Mouse (Mus musculus) gastrocnemius, postnatal 4 days (tissue): ENCODE results near the gene Draxin. TPM values are rescaled to one million over a fixed set of nuclear protein-coding genes. Genes with fewer than 3 reads are reported as not detected.

Experiments
- DNase-seq, 2 experiments: peaks; one replicate each; pipeline ENCODE4 v3.0.0; 2021 to 2022; ENCODE audit warnings: low spot score in 2 of 2, mixed read lengths in 2 of 2
- total RNA-seq, 2 experiments: library from RNA; stranded (reverse); gene quantifications; 2 replicates each; pipeline ENCODE4 v1.2.3; 2021

Gene Draxin
- total RNA-seq, 2 experiments from 2014 or later: 0.39 to 0.44 TPM

DNA sequence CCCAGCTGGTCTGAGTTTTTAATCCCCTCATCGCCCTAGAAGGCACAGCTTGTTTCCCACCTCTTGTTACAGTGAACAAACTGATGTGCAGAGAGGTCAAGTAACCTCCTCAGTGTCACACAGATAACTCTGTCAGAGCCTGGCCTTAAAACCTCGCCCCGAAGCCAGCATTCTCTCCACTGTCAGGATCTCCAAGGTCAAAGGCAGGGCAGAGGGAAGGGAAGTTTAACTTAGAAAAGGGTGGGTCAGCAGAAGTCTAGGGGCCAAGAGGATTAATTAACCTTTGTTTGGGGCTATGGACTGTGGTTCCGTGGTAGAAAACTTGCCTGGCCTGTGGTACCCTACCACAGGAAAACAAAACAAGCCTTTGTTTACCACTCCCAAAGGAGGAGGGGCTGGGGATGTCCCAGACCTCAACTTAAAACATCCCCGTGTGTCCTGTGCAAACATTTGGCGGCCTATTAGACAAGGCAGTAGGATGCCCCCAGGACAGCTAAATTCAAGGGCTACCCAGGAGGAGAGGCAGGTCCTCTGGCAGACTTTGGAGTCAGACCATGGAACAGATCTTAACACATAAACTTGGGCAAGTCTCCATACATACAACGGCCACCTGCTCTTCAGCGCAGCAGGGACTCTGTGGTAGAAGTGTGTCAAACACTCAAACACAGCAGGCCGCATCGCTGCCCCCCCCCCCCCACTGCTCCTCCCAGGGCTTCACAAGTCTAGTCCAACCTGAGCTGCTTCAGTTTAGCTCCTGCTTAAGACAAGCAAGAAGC lies 45.2 kb downstream of the Draxin start:
- no peak for DNase-seq

DNA sequence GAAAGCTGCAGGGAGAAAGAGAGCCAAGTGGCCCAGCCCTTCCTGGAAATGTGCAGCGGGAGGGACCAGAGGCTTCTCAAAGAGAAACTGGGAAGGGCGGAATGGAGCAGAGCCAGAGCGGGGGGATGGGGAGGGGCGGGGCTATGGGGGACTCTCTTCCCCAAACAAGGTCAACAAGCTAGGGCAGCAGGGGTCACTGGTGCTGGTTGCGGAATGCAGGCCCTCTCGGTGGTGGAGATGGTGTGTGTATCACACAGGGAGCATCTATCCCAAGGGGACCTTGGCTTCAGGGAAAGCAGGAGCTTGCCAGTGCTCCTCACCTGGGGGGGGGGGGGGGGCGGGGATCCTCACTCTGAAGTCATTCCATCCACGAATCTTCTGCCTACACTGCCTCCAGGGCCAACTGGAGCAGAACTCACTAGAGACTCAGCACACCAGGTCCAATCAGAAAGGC lies 46.2 kb downstream of the Draxin start:
- peak in 1 of 2 experiments; percentile 62 for DNase-seq

DNA sequence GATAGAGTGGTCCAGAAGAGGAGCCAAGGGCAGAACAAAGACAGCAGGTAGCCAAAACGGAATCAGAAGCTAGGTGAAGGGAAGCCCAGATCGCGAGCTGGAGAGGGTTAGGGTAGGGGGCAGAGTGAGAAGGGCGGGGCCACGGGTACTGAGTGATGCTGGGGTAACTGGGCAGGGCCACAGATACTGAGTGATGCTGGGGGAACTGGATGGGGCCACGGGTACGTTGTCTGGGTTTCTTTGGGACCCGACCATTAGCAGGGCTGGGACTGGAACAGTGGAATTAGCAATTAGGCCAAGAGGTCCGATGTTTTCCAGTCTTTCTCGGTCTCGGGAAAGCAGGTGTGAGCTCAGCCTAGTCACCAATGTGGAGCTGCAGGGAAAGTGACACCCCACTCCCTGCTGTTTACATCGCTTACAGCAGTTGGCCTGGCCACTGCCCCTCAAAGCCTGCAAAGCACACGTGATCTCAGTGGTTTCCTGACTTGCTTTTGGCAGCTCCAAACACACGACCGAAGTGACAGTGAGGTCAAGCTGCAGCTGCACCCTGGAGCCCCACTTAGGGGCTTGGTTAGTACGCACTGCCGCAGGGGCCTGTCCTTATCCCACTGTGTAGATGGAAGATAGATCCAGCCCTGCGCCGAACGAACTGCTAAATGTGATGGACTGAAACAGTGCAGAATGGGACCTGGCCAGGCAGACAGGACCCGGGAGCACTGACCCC lies 47.2 kb downstream of the Draxin start:
- DNase-seq: peak in 1 of 2 experiments; percentile 47

DNA sequence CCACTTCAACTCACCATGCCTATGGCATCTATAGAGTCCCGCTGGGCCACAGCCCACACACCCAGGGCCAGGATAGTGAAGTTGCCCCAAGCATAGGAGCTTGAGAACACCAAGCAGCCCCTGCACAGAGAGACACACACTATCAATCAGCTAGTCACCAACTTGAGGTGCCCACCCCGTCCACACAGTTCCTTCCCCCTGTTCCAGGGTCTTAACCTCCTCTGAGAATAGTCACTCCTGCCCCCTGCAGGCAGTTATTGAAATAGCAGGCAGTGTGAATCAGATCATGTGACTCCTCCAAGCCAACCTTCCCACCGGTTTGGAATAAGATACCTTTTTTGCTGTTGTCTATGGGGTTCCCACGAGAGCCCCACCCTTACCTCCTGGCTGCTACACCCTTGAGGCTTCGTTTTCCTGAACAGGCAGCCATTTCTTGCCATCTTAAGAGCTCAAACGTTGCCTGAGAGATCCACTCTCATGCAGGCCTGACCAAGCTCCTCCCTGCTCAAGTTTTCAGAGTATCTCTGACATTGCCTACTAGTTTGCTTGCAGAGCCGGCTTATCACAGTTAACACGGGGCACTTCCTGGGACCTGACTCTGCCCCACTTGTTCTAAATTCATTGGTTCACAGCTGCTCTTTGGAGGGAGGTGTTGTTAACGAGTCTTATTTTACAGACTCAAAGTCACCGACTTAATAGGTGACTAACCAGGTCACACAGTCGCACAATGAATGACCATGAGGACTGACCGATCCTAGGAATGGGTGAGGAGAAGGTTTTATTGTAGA lies 48.0 kb downstream of the Draxin start:
- peak in 1 of 2 experiments; percentile 61 for DNase-seq

DNA sequence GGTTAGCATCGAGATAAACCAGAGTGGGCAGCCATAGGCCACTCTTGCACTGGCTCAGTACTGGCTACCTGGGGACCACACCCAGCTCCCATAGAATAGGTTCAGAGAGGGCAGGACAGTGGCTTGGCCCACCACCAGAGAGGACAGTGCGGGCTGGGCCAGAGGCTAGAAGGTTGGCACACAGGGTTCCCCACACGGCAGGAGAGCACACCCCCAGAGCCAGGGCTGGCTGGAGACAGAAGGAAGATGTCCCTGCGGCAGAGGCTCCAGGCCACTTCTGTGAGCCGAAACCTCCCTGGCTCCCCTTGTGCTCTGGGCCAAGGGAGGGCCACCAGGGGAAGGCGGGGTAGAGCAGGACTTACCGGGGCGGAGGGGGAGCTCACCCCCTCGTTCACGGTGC lies 49.3 kb downstream of the Draxin start:
- no peak for DNase-seq

DNA sequence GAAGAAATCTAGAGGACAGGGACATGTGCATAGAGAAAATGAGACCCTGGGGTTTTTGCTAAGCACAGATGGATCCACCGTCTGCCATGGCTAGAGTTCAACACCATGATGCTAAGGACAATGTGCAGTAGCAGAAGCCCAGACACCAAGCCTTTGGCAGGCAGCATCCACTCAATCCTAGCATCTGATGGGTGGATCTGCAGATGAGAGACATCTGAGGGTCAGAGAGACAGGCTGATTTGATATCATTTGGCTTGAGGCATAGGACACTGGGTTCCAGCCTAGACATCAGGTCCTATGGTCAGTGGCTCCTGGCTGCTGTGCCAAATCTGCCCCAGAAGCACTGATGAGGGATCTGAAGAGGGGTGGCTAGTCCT lies 49.9 kb downstream of the Draxin start:
- no peak for DNase-seq

DNA sequence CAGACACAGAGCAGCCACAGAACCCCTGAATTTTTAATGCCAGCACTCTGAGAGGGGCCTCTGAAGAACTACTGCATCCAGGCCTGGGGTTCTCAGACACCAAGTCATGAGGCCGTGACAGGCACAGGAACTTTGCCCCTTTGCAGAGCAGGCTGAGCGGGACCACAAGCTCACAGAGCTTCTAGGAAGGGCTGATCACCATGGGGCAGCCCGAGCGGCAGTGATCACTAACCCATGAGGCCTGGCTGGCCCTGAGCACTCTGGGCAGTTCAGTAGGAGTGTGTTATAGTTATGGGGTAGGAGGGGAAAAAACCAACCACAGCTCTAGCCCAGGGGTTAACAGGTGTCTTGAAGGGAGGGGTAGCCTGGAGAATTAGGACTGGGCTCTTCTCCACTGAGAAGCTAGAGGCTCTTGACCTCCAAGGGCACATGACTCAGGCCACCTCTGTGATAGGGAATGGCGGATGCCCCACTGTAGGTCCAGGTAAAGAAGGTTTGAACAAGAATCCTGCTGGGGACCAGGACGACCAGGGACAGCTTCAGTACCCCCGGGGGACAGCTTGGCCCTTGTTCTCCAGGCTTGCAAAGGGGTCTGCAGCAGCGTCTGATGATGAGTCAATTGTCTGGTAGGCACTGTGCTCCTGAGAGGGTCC lies 50.4 kb downstream of the Draxin start:
- DNase-seq: no peak

DNA sequence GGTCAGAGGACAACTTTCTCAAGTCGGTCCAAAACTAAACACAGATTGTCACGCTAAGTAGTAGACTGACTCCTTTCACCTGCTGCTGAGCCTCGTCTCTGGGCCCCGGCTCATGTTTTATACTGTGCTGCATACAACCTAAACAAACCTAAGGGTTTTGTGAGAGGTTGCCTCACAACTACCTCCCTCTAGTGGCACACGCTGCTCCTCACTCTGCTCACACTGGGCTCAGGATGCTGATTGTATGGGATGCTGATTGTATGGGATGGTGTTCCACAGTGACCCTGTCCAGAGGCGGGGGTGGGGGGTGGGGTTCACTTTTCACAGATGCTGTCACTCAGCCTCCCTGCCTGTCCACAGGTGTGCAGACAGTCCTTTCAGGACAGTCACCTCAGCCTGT lies 51.3 kb downstream of the Draxin start:
- DNase-seq: no peak

DNA sequence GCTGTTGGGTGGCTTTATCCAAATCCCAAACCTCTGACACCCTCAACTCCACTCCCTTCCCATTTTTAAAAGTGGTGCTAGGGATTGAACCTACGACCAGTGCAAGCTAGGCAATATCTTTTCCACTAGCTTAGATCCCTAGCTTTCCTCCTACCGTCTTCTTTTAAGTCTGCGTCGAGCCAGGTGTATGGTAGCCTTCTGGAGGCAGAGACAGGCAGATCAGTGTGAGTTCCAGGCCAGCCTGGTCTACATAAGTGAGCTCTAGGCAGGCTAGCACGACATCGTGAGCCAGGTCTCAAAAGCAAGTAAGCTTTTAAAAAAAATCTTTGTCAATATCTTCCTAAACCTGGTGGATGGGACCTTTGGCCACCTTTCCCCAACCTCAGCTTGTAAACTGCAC lies 54.6 kb downstream of the Draxin start:
- no peak for DNase-seq

DNA sequence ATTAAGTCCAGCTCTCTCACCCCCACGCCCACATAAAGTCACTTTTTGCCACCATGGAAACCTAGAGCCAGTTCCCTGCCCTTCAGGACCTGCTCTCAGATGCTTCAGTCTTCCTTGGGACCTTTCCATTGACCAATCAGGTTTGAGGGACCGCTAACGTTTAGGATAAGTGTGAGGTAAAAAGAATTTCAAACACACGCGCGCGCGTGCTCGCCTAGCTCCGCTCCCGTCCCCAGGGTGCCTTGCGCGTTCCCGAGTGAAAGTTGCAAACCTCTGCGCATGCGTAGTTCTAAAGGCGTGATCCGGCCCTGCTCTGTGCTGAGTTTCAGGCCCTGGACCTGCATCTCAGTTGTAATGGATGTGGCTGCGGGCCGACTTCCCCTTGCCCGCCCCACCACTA lies 55.2 kb downstream of the Draxin start:
- peak in 1 of 2 experiments; percentile 73 for DNase-seq

DNA sequence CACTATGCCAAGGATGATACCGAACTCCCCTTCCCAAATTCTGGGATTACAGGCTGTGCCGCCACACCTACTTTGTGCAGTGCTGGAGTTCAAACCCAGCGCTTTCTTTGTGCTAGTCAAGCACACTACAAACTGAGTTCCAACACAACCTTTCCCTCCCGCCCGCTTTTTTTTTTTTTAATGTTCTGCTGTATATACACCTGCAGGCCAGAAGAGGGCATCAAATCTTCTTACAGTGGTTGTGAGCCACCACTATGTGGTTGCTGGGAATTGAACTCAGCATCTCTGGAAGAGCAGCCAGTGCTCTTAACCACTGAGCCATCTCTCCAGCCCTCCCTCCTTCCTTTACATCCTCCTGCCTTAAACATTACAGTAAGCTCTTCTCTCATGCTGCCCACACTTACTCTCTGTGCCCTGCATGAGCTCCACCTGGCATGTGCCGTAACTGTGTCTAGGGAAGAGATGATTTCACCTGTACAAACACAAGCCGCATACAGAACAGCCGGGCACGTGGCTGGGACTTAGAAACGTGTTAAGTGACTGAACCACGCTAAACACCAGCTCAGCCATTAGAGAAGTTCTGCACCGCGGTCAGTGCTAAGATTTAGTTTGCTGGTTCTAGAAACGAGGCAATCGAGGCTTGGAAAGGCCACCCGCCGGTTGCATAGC lies 55.8 kb downstream of the Draxin start:
- DNase-seq: no peak

DNA sequence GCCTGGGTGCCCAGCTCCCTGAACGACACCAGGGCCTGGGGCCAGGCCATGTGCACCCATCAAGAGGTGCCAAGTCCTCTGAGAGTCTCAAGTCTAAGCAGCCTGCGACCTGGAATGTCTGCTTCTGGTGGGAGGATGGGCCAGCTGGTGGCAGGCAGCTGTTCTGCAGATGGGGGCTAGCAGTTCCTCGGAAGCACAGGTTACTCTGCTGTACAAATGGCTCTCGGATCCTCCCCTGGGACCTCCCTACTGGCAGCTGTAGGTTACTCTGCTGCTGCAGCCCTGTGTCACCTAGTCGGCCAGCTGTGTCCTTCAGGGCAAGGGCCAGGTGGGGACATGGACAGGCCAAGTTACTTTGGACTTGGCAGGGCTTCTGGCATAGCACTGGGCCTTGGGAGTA lies 59.0 kb downstream of the Draxin start:
- DNase-seq: no peak

DNA sequence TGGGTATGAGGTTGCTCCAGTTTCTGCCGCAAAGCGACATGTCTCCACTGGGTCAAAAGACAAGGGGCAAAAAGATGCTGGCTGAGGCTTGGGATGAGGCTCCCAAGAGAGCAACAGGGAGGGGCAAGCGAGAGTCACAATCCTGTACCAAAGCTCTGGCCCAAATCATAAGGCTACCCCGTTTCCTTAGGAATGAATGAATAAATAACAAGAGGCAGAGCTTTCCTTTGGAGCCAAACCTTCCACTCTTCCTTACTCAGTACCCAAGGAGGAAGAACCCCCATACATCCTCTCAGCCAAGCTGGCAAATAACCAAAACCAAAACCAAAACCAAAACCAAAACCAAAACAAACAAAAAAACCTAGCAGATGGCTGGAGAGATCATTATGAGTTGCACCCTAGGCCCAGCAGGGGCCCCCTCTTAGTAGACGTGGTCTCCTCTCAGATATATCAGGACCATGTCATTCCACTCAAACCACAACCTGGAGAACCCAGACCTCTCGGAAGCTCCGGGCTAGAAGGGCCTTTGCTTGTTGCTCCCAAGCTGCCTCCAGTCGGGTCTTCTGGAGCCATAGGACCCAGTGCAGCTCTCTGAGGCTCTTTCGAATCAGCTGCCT lies 60.8 kb downstream of the Draxin start:
- DNase-seq: no peak

DNA sequence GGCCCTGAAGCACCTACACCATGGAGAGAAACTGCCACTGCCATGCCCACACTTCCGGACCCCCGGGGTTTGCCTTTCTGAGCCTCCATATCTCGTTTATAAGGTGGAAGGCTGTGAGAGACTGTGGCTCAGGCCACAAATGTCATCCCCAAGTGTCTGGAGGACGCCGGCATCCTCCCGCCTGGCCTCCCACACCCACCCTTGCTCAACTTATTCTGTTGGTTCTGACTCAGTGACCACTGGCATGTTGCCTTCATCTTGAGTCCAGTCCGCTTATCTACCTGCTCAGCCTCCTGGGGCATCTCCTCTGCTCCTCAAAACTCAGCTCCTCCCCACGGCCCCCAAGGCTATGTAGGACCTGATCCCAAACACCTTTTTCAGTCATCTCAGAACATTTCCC lies 63.2 kb downstream of the Draxin start:
- no peak for DNase-seq

DNA sequence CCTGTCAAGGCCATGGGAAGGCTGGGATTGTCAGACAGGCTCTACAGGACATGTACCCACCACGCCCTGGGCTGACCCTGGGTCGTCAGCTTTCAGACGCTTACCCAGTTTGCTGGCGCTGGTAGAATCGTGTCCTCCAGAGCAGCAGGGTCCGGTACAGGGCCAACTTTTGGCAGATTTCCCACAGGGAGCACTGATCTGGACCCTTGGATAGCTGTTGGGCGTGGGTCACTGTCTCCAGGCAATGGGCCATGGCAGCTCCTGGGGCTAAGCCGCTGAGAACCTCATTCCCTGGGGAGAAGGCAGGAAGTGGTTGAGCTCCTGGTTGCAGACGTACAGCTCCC lies 64.1 kb downstream of the Draxin start:
- DNase-seq: no peak

DNA sequence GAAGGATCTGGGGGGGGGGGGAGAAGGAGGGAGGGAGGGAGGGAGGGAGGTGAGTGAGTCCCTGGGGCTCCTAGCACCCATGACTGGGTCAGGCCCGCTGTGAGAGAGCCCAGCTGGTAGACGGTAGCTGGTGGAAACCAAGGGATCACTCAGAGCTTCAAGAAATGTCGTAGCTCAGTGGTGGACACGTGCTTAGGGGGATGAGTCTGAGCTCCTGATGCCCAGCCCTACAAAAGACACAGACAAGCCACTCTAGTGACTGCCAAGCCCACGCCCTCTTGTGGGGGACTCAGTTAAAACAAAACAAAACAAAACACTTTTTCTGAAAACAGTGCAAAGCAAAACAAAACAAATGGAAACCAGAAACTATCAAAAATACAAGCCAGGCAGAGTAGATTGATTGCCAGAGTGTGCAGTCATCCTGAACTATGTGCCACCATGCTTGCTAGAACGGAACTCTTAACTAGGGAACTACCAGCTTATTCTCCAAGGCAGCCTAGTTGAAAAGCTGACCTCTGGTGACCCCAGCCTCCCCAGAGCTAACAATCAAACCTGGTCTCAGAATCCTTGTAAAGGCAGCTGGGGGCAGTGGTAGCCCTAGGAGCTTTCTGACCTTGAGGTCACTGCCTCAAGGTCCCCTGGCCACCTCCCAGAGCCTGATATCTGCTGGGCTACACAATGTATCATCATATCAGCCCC lies 64.6 kb downstream of the Draxin start:
- DNase-seq: no peak

DNA sequence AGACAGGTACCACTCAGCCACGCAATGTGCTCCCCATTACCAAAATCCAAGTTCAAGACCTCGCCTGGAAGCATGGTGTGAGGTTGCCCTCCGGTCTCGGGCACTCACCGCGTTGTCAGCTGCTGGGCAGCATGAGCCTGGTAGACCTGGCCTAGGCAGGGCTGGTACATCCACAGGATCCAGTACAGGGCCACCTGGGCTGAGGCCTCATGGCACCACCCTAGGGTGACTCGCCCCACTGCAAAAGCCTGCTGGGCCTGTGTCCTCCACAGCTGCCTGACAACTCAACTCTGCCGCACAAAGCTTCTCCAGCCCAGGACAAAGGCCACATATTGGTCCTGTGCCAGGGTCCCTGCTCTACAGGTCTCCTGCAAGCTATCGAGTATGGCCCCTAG lies 69.4 kb downstream of the Draxin start:
- DNase-seq: no peak

DNA sequence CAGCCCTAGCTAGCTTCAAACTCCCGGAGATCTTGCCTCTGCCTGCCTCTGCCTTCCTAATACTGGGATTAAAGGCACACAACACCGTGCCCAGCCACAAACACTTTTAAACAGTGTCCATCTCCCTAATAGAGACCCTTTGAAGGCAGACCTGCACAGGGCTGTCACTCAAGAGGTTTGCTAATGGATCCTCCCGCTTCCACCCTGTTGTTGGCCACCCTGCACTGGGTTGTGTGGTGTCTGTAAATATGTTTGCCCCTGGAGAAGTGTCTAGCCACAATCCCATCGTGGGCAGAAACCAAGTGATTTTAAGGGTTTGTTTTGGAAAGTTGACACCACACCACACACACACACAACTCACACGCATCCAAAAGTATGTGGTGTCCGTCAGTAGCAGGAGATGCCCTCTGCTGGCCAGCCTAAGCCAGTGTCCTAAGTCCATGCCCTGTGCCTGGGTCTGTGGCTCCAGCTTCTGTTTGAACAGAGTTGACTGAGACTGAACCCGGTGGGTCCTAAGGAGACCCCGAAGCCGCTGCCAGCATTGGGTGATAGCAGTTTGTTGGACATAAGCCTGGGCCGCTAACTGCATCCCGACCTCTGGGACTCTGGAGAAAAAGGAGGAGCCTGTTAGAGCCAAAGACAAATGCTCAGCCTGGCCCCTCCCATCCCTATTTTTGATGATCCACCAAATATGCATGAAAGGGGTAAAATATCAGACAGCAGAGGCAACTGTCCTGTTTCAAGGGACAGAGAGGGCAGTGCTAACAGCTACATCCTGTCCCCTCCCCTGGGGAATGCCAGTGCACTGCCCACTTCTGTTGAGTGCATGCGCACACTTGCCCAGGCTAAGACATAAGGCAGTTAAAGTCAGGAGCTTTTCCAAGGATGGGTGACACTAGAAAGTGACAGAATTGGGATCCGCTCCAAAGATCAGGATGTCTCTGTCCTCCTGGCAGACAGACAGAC lies 70.1 kb downstream of the Draxin start:
- DNase-seq: peak in 1 of 2 experiments; percentile 55

DNA sequence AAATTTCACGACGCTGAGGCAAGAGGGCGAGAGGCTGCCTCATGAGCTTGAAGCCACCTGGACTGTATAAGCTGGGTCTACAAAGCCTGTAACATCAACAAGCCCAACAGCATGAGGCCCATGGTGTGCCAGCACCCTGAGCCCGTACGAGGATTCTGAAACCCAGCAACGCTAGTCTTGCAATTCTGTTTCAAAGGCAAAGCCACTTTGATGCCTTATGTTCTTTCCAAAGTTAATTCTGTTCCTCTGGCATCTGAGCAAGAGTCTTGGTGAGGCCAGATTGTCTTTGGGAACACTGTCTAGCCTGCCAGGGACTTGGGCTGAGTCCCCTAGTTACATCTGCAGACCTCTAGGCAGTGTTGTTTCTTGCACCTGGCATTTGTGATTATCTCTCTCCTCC lies 71.5 kb downstream of the Draxin start:
- DNase-seq: no peak
